Mouse (Mus musculus) ovary, postnatal 14 days (tissue): Measurements from ENCODE around the gene Zfp872.
"Not testable (repeated sequence)": the region's sequence is repeated elsewhere in the genome, so short reads cannot be mapped to it uniquely, and the experiment has no call there.

Source experiments
- DNase-seq: peaks from one replicate; pipeline ENCODE4 v3.0.0; 2022; ENCODE audit warnings: low spot score

The Zfp872 gene

DNA sequence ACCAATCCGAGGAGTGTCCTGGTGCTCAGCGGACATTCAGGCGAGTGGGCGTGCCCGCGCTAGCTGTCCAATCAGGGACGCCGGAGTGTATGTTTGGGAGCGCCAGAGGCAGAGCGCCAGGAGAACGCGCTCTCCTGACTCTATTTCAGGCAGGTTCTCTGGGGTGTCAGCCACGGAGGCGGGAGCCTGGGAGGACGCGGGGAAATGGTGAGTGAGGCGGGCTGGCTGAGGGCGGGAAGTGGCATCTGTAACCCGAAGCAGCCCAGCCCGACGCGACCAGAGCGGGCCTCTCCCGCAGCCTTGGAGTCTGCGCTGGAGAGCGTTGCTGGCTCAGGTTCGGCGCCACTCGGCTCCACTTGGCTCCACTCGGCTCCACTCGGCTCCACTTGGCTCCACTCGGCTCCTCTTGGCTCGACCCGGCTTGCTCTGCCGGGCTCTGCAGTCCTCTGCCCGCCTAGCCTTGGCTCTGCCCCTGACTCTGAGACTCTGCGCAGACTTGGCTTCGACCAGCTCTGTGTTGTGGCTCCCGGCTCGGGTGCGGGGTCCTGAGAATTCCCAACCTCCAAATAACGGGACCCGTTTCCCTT lies at the start of gene Zfp872:
Gene Zfp872, plus strand, starts transcription at position 66 of the 587 bp plus-strand sequence.
- peak; percentile 25 for DNase-seq

GRCm38 (mm10) chr9:22138480-22138879 lies 49.4 kb upstream of the Zfp872 start:
- peak; percentile 21 for DNase-seq

GRCm38 (mm10) chr9:22139746-22140145 lies 48.1 kb upstream of the Zfp872 start:
- no peak for DNase-seq

DNA sequence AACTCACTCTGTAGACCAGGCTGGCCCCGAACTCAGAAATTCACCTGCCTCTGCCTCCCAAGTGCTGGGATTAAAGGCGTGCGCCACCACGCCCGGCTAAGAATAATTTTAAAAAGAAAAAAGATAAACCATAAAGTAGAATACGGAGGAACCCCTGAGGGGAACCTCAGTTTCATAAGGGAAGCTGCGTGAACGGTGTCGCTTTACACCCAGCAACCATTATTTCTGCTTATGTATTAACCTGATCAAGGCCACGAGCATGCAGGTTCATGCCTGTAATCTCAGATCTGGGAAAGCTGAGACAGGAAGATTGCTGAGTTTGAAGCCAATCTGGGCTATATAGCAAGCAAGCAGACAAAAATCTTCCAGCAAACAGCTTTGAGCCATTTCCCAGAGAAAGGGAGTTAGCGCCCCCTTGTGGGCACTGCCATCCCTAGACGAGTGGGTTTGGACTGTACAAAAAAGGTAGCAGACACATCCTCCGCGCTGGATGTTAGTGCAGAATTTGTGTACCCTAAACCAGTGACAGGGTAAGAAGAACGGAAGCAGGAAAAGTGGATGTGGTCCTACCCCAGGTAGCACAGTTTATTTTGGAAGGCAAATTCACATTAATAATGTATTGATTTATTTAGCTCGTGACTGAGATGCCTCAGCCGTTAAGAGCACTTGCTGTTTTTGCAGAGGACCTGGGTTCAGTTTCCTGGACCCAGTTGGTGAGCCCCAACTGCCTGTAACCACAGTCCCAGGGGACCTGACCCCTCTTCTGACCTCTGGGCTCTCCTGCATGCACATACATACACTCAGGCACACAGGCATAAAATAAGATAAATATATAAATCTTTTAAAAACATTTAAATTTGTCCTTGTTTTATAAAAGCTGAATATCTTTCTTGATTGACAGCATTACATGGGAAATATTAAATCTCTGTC lies 44.5 kb upstream of the Zfp872 start:
- DNase-seq, result peak; percentile 79

- no peak for DNase-seq
Observed at GRCm38 (mm10) chr9:22144304-22144965, 43.5 kb upstream of the Zfp872 start.

DNA sequence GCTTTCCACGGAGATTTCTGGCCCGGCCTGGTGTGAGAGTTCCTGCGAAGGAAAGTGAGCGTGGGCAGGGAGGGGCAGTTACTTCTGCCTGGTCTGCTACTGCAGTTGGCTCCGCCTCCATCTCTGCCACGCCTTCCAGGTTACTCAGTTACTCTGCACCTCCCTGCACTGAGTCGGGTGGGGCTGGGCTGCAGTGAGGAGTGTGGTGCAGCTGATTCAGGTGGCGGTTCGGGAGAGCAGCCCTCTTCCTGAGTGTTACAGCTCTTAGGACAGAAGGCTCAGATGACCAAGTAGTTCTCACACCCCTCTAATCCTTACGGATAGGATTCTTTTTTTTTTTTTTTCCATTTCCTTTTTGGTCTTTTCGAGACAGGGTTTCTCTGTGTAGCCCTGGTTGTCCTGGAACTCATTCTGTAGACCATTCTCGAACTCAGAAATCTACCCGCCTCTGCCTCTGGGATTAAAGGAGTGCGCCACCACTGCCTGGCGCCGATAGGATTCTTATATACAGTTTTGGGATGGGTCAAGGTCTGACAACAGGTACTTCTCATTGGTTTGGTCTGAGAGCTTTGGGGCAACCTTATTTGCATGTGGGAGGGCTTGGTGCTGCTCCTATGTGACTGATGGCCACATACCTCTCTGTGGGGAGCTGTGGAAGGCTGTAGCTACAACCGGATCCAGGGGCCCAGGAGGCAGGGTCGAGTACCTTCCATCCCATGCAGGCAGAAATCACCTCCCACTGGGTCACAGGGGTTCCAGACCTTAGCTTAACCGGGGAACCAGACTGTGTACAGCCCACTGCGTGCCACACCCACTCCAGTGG lies 38.3 kb upstream of the Zfp872 start:
- no peak for DNase-seq

DNA sequence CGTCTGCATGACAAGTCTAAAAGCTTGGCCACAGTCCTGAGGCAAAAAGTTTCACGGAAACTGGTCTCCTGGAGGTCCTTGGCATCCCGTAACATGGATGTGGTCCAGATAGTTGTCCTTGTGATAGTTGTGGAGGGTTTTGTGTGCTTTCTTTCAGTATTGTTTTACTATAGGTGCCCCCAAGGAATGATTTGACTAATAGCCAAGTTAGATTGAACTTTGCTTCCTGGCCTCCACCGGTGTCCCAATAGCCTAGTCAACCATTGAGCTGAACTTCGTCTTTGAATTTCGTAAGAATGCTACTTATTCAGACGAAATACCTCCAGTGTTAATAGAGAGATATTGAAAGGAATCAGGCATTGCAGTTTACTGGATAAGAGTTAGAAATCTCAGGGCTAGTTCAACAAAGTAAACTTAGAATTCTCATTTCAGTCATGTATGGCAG lies 37.6 kb upstream of the Zfp872 start:
- DNase-seq, result not testable (repeated sequence)

DNA sequence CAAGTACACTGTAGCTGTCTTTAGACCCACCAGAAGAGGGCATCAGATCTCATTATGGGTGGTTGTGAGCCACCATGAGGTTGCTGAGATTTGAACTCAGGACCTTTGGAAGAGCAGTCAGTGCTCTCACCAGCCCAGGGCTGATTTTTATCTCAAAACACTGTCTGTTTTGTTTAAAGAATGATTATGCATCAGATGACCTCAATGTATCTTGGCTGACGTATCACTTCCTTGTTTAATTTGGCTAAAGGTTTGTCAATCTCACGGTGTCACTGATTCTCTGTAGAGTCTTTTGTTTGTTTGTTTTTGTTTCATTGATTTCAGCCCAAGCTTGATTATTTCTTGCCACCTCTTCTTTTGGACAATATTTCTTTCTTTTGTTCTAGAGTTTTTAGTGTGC lies 36.9 kb upstream of the Zfp872 start:
- no peak for DNase-seq

DNA sequence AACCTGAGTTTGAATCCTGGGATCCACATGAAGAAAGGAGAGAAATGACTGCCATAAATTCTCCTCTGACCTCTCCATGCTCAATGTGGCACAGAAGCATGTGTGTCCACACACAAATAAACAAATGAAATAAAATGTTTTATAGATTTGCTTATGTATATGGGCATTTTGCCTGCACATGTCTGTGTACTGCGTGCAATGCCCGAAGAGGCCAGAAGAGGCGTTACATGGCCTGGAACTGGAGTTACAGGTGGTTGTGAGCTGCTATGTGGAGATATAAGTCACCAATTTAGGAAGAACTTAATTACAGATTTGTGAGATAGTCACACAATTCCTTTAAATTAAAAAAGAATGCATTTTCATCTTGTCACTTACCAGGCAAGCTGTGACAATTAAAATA lies 34.1 kb upstream of the Zfp872 start:
- no peak for DNase-seq

- DNase-seq, result peak; percentile 52
Observed at GRCm38 (mm10) chr9:22155614-22156013, 32.3 kb upstream of the Zfp872 start.

GRCm38 (mm10) chr9:22156497-22157245 lies 31.2 kb upstream of the Zfp872 start, which contains the start of gene Pigyl:
Gene Pigyl (plus strand): TSS chr9:22156846.
- DNase-seq, result peak; percentile 96

DNA sequence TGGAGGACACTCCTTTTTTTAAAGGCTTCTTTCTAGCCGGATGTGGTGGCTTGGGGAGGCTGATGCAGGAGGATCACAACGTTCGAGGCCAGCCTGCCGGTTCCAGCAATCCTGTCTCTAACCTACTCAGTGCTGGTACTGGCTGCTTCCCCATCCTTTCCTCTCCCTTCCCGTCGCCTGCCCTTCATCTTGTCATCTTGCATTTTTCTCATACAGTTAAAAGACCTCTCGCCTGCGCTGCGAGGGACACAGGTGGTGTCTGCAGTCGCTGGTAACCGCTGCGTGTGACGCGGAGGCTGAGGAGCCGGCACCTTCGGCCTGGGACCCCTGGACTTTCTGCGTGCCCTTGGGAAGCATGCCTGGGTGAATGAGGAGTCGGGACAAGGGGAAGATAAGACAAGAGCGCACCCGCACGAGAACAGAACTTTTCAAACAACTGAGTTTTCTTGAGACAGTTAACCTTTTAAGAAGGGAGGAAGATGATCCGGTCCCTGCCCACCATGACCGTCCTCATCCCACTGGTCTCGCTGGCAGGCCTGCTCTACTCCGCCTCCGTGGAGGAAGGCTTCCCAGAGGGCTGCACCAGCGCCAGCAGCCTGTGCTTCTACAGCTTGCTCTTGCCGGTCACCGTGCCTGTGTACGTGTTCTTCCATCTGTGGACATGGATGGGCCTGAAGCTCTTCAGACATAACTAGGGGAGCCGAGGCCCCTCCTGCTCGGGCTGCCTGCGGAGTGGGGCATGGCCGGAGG lies 30.2 kb upstream of the Zfp872 start:
- DNase-seq, result peak; percentile 6

GRCm38 (mm10) chr9:22161299-22161698 lies 26.6 kb upstream of the Zfp872 start:
- DNase-seq, result no peak

GRCm38 (mm10) chr9:22162305-22162704 lies 25.6 kb upstream of the Zfp872 start:
- no peak for DNase-seq

DNA sequence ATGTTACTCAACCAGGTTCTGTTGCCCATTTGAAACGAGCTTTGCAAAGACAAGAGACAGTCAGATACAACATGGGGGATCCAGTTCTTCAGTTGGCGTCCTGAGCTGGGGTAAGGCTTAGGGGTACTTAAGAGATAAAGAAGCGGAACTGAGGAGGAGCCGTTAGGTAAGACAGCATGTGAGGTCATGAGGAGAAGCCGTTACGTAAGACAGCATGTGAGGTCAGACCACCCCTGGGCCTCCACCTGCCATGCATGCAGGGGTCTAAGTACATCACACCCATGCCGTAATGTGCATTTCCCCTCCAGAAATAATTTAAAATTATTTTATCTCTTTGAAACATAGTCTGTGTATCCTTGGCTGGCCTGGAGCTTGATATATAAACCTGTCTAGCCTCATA lies 25.0 kb upstream of the Zfp872 start:
- DNase-seq, result no peak

- peak; percentile 9 for DNase-seq
Observed at GRCm38 (mm10) chr9:22164711-22165668, 22.9 kb upstream of the Zfp872 start.

DNA sequence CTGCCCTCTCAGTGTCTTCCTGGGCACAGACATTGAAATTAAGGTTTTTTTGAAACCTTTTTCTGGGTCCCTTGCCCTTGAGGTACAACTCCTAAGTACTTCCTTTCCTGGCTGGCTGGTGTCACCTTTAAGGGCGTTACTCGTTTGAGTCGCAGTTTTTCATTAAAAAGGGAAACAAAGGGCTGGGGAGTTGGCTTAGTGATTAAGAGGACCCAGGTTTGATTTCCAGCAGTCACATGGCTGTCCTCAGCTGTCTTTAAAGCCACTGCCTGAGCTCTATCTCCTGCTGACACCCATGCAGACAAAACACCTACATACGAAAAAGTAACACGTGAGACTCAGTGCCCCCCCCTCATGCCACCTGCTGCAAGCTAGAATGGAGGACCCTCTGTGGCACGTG lies 21.9 kb upstream of the Zfp872 start:
- no peak for DNase-seq

DNA sequence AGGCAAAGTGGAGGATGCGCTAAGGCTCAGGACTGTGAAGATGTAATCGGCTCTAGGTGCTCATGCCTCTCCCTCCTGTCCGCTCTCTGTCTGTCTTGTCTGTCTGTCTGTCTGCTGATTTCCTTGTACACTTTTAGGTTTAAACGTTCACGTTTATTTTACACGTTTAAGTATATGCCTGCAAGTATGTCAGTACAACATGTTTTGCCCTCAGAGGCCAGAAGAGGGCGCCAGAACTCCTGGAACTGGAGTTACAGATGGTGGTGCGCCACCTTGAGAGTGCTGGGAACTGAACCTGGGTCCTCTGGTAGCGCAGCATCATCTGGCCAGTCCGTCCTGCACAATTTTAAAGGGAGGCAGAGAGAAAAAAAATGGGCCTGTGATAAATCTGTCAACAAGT lies 21.2 kb upstream of the Zfp872 start:
- no peak for DNase-seq

- DNase-seq, result no peak
Observed at GRCm38 (mm10) chr9:22167751-22168150, 20.1 kb upstream of the Zfp872 start.
